Mouse (Mus musculus) intestine, embryonic 14.5 days (tissue): ENCODE measurements at regions not wholly inside any gene's neighbourhood (a gene's known extent, or its start where the extent isn't known, plus 50 kb on each side); places are given as distances from the start of the nearest gene placed in this dataset.

Experiments
- ATAC-seq: fragments of 200-750 bp; cut with Nextera tagmentation; replicated peaks from 2 replicates; pipeline ENCODE4 v1.8.0; 2017; ENCODE audit warnings: low read depth, moderate number of reproducible peaks, moderate TSS enrichment, moderate library complexity; ENCODE audit not compliant: low FRiP score, low TSS enrichment
- DNase-seq: peaks from one replicate; pipeline ENCODE4 v3.0.0-alpha.2; 2018; ENCODE audit warnings: low spot score
- H3K27ac ChIP-seq: fragments of 300-500 bp; sonication (generic); 2 replicates; pipeline ENCODE4 v1.5.1; 2014; ENCODE audit warnings: low read depth, mild to moderate bottlenecking, control low read depth
- H3K27me3 ChIP-seq: fragments of 300-500 bp; sonication (generic); replicated peaks from 2 replicates; pipeline ENCODE4 v1.6.1; 2014; ENCODE audit warnings: low read length, control low read depth; ENCODE audit not compliant: control insufficient read depth, insufficient read depth
- H3K36me3 ChIP-seq: fragments of 300-500 bp; sonication (generic); 2 replicates; pipeline ENCODE4 v1.6.1; 2014; ENCODE audit warnings: low read length, control low read depth; ENCODE audit not compliant: control insufficient read depth, insufficient read depth
- H3K4me1 ChIP-seq: fragments of 300-500 bp; sonication (generic); replicated peaks from 2 replicates; pipeline ENCODE4 v1.6.1; 2014; ENCODE audit warnings: low read length, control low read depth, mixed read lengths; ENCODE audit not compliant: control insufficient read depth, insufficient read depth
- H3K4me2 ChIP-seq: fragments of 300-500 bp; sonication (generic); 2 replicates; pipeline ENCODE4 v1.6.1; 2014; ENCODE audit warnings: low read length
- H3K4me3 ChIP-seq: fragments of 300-500 bp; sonication (generic); 2 replicates; pipeline ENCODE4 v1.5.1; 2014; ENCODE audit warnings: low read depth, low read length, control low read depth, mixed read lengths
- H3K9ac ChIP-seq: fragments of 300-500 bp; sonication (generic); 2 replicates; pipeline ENCODE4 v1.6.1; 2014; ENCODE audit warnings: mild to moderate bottlenecking, low read length
- H3K9me3 ChIP-seq: fragments of 300-500 bp; sonication (generic); 2 replicates; pipeline ENCODE4 v1.6.1; 2016; ENCODE audit warnings: low read length, control low read depth; ENCODE audit not compliant: control insufficient read depth
- WGBS: fragments of 180-500 bp; shearing (Covaris S2); extraction: QIAGEN DNeasy Blood & Tissue Kit; methylation state at CpG from one replicate; pipeline ENCODE4 v1.1.7; 2014; 5-methylcytosine and 5-hydroxymethylcytosine counted together

GRCm38 (mm10) chr12:78132016-78132797, 61.8 kb upstream of the Gm6657 start:
- H3K9ac ChIP-seq, result no peak overlapping the region
- ATAC-seq, result 0 out of 2 replicates have a peak, but pooled peaks have one; percentile 66
- no peaks in the 10 kb centered on the region for H3K36me3 ChIP-seq
- peak overlapping the region; percentile 54; the same call in 1 of the 2 replicates for H3K27ac ChIP-seq
- no peak overlapping the region for H3K4me3 ChIP-seq
- WGBS, result 51% methylated on average over 8 of the region's 8 CpGs
- H3K4me1 ChIP-seq, result no peaks in the 10 kb centered on the region; the same call in 1 of the 2 replicates
- no peaks in the 10 kb centered on the region for H3K9me3 ChIP-seq
- H3K27me3 ChIP-seq, result no peaks in the 10 kb centered on the region
- H3K4me2 ChIP-seq, result peak overlapping the region; percentile 33; the same call in 1 of the 2 replicates
- DNase-seq, result no peak

DNA sequence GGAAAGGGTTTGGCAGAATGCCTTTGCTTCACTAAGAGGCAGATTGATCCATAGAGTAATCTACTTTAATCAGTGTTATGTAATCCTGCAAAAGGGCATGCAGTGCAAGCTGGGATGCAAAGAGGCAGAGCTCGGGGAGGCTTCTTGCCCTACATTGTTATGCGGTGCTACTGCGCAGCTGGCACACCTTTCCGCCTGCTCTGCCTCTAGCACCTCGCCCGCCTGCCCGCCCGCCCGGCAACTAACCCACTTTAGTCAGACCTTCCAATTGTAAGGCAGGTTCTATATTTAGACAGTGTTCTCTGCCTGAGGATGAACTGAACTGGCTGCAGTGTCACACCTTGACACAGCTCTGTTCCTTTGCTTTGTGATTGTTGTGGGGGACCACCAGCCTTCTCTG, 60.7 kb upstream of the Gm6657 start:
- Histone ChIP-seq H3K4me1 (no peaks in the 10 kb centered on the region; the same call in 1 of the 2 replicates), H3K27ac (no peak overlapping the region), H3K27me3 (no peaks in the 10 kb centered on the region), H3K9me3 (no peaks in the 10 kb centered on the region), H3K4me3 (no peak overlapping the region), H3K36me3 (no peaks in the 10 kb centered on the region), H3K9ac (no peak overlapping the region), H3K4me2 (no peak overlapping the region)
- ATAC-seq (no peak), DNase-seq (no peak)
- 80% methylated on average over 9 of the region's 9 CpGs for WGBS

- H3K27ac ChIP-seq, result no peak overlapping the region
- H3K9me3 ChIP-seq, result no peaks in the 10 kb centered on the region
- no peak overlapping the region for H3K4me3 ChIP-seq
- DNase-seq (no peak), ATAC-seq (no peak)
- 60% methylated on average over 4 of the region's 4 CpGs for WGBS
- H3K4me2 ChIP-seq, result no peak overlapping the region
- H3K36me3 ChIP-seq, result no peaks in the 10 kb centered on the region
- no peaks in the 10 kb centered on the region; the same call in 1 of the 2 replicates for H3K4me1 ChIP-seq
- H3K9ac ChIP-seq, result no peak overlapping the region
- no peaks in the 10 kb centered on the region for H3K27me3 ChIP-seq
These were observed 60.1 kb upstream of the Gm6657 start for GRCm38 (mm10) chr12:78133984-78134383.

- no peak overlapping the region for H3K27ac ChIP-seq
- no peak overlapping the region for H3K4me3 ChIP-seq
- no peaks in the 10 kb centered on the region for H3K27me3 ChIP-seq
- no peak overlapping the region for H3K4me2 ChIP-seq
- H3K36me3 ChIP-seq, result no peaks in the 10 kb centered on the region
- H3K9me3 ChIP-seq, result no peaks in the 10 kb centered on the region
- ATAC-seq, result no peak
- H3K4me1 ChIP-seq, result no peaks in the 10 kb centered on the region
- WGBS, result 71% methylated on average over 3 of the region's 3 CpGs
- DNase-seq, result no peak
- no peak overlapping the region for H3K9ac ChIP-seq
These were observed 56.8 kb upstream of the Gm6657 start for GRCm38 (mm10) chr12:78137196-78137595.

- WGBS, result 97% methylated on average over 1 of the region's 1 CpGs
- Histone ChIP-seq H3K27me3 (no peaks in the 10 kb centered on the region), H3K9ac (no peak overlapping the region), H3K4me1 (no peaks in the 10 kb centered on the region), H3K4me2 (no peak overlapping the region), H3K4me3 (no peak overlapping the region), H3K27ac (no peak overlapping the region), H3K9me3 (no peaks in the 10 kb centered on the region), H3K36me3 (no peaks in the 10 kb centered on the region)
- ATAC-seq (no peak), DNase-seq (no peak)
These were observed 55.6 kb upstream of the Gm6657 start for GRCm38 (mm10) chr12:78138467-78138866.
